Mouse (Mus musculus): ENCODE results near the gene Adam19. TPM values are rescaled to one million over a fixed set of nuclear protein-coding genes. Genes with fewer than 3 reads are reported as not detected.

Adam19 gene
- total and polyA plus RNA-seq, 3 experiments = 3.0 to 9.0 (median 4.5) TPM

DNA sequence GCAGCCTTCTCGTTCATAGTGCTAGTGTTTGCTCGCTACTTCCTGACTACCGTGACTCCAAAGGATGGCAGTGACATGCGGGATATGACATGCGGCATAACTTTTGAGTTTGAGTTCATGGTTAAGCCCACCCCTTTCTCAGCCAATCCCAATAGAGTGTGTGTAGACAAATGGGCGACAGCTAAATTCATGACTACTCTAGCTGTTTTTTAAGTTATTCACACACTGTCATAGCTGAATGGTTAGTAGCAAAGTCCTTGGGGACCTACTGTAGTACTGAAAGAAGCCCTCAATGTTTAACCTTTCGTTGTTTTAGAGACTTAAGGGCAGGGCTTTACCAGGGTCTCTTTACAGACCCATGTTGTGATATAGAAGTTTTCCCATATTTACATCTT, 70.0 kb downstream of the Adam19 start:
- in situ Hi-C loops (cut with MboI; ENCODE audit: low pct_ligation_motif_present, low pct_unique_long_range_greater_than_20kb, low sequenced_read_pairs) (loop anchor here (5.0 to 25.0 kb wide), 2 partner anchors 64 to 164 kb away; partner anchors contain the start of gene Thg1l), dilution Hi-C loops (cut with MboI; ENCODE audit: extremely low pct_ligation_motif_present, extremely low pct_unique_long_range_greater_than_20kb, low sequenced_read_pairs) (no loop called here)
- Histone ChIP-seq H3K9me3 (replicated peaks; ENCODE audit: low read length) (no peaks in the 10 kb centered on the region), H3K36me3 (replicated peaks in 1 of 2; ENCODE audit: control insufficient read depth in 1 of 2, insufficient read depth in 1 of 2, low read length in 1 of 2) (no peaks in the 10 kb centered on the region), H3K27me3 (replicated peaks) (no peaks in the 10 kb centered on the region), H3K27ac (ENCODE audit: insufficient read depth, low read depth) (no peak overlapping the region), H3K4me3 (replicated peaks in 1 of 3; ENCODE audit: low read depth in 2 of 3, low read length in 2 of 3, poor library complexity in 1 of 3) (no peak overlapping the region), H3K9ac (ENCODE audit: insufficient read depth, low read depth) (no peak overlapping the region; the same call in 1 of the 2 replicates), H3K4me2 (ENCODE audit: insufficient read depth, low read depth, poor library complexity, severe bottlenecking) (no peak overlapping the region), H3K79me2 (replicated peaks; ENCODE audit: control insufficient read depth, extremely low read depth, insufficient read depth, poor library complexity, severe bottlenecking) (no peaks in the 10 kb centered on the region), H3K4me1 (ENCODE audit: control insufficient read depth in 1 of 2, insufficient read depth in 2 of 2) (peaks cover 23 to 69% of the 10 kb centered on the region in 2 experiments)
- no peak for TF ChIP-seq E2F4 (IDR thresholded peaks at IDR 0.05; ENCODE audit: insufficient replicate concordance, low read depth, low read length)
- peak; percentile 26; the same call in 1 of the 2 replicates for TF ChIP-seq SIN3A (IDR thresholded peaks at IDR 0.05; ENCODE audit: low read length)
- TF ChIP-seq ZC3H11A (IDR thresholded peaks at IDR 0.05; ENCODE audit: low read depth, low read length) = no peak
- TF ChIP-seq NRF1 (IDR thresholded peaks at IDR 0.05; ENCODE audit: low read depth, low read length) = no peak
- TF ChIP-seq POLR2AphosphoS2 (IDR thresholded peaks at IDR 0.05; ENCODE audit: low read depth, low read length) = no peak
- peak; percentile 73 for DNase-seq (ENCODE audit: extremely low read depth)

DNA sequence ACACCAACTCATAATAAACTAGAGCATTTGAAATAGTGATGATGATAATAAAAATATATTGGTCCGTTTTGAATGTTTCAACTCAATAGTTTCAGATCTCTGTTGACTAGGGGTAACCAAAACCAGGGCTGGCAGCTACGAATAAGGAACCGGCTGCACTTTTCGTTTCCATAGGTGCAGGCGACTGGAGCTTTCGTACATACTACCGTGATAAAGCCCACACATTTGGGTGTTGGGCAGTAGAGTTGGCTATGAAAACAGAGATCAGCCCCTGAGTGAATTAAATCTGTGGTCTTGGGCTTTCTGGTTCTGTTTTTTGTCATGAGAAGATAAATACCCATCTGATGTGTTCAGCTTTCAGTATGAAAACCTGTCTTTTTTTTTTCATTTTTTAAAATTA, 70.5 kb downstream of the Adam19 start:
- dilution Hi-C loops (cut with MboI; ENCODE audit: extremely low pct_ligation_motif_present, extremely low pct_unique_long_range_greater_than_20kb, low sequenced_read_pairs) (no loop called here), in situ Hi-C loops (cut with MboI; ENCODE audit: low pct_ligation_motif_present, low pct_unique_long_range_greater_than_20kb, low sequenced_read_pairs) (loop anchor here (5.0 to 25.0 kb wide), 2 partner anchors 64 to 164 kb away; partner anchors contain the start of gene Thg1l)
- H3K4me2 ChIP-seq (ENCODE audit: insufficient read depth, low read depth, poor library complexity, severe bottlenecking) = peak overlapping the region; percentile 92
- H3K9me3 ChIP-seq (replicated peaks; ENCODE audit: low read length) = no peaks in the 10 kb centered on the region
- TF ChIP-seq KAT2A (IDR thresholded peaks at IDR 0.05; ENCODE audit: insufficient replicate concordance, low read length) (no peak), UBTF (IDR thresholded peaks at IDR 0.05; ENCODE audit: low read depth, low read length) (no peak), JUN (IDR thresholded peaks at IDR 0.05; ENCODE audit: insufficient read depth, low read depth, low read length) (no peak), USF2 (conservative IDR thresholded peaks at IDR 0.05; ENCODE audit: low read depth, low read length) (no peak), CHD1 (IDR thresholded peaks at IDR 0.05; ENCODE audit: low read depth, low read length) (peak; percentile 51; the same call in 1 of the 2 replicates), E2F4 (IDR thresholded peaks at IDR 0.05; ENCODE audit: insufficient replicate concordance, low read depth, low read length) (no peak), MEF2A (IDR thresholded peaks at IDR 0.05; ENCODE audit: borderline replicate concordance, low read depth, low read length) (peak; percentile 33; the same call in 1 of the 2 replicates), SIN3A (IDR thresholded peaks at IDR 0.05; ENCODE audit: low read length) (no peak), PAX5 (IDR thresholded peaks at IDR 0.05; ENCODE audit: low read length) (no peak), ELF1 (IDR thresholded peaks at IDR 0.05; ENCODE audit: low read depth, low read length) (0 out of 2 replicates have a peak, but pooled peaks have one; percentile 26), MAX (IDR thresholded peaks at IDR 0.05; ENCODE audit: low read length) (no peak), BHLHE40 (IDR thresholded peaks at IDR 0.05; ENCODE audit: low read depth, low read length) (peak; percentile 41), IRF4 (IDR thresholded peaks at IDR 0.05; ENCODE audit: low read depth, low read length) (no peak; the same call in 1 of the 2 replicates), EP300 (IDR thresholded peaks at IDR 0.05; ENCODE audit: low read length) (peak; percentile 41; the same call in 1 of the 2 replicates), MAZ (IDR thresholded peaks at IDR 0.05; ENCODE audit: low read depth, low read length) (no peak), NRF1 (IDR thresholded peaks at IDR 0.05; ENCODE audit: low read depth, low read length) (no peak), ETS1 (conservative IDR thresholded peaks at IDR 0.05; ENCODE audit: low read depth, low read length) (no peak; the same call in 1 of the 2 replicates), TCF12 (IDR thresholded peaks at IDR 0.05; ENCODE audit: low read depth, low read length) (no peak; the same call in 1 of the 2 replicates), CHD2 (IDR thresholded peaks at IDR 0.05; ENCODE audit: low read length) (peak; percentile 23; the same call in 1 of the 2 replicates), POLR2A (IDR thresholded peaks at IDR 0.05; ENCODE audit: low read depth, low read length) (no peak), POLR2AphosphoS2 (IDR thresholded peaks at IDR 0.05; ENCODE audit: low read depth, low read length) (no peak), ZC3H11A (IDR thresholded peaks at IDR 0.05; ENCODE audit: low read depth, low read length) (no peak), SMC3 (IDR thresholded peaks at IDR 0.05; ENCODE audit: low read depth, low read length) (no peak), JUND (conservative IDR thresholded peaks at IDR 0.05; ENCODE audit: low read depth, low read length) (no peak; the same call in 1 of the 2 replicates), ZKSCAN1 (IDR thresholded peaks at IDR 0.05; ENCODE audit: borderline replicate concordance, low read depth, low read length) (no peak), USF1 (IDR thresholded peaks at IDR 0.05; ENCODE audit: low read depth, low read length) (no peak), CTCF (conservative IDR thresholded peaks at IDR 0.05 in 1 of 2, IDR thresholded peaks at IDR 0.05 in 1 of 2; ENCODE audit: low read depth in 2 of 2, low read length in 2 of 2) (no peak), ZMIZ1 (IDR thresholded peaks at IDR 0.05; ENCODE audit: low read depth, low read length) (no peak), RAD21 (IDR thresholded peaks at IDR 0.05; ENCODE audit: low read depth, low read length) (no peak; the same call in 1 of the 2 replicates), RCOR1 (conservative IDR thresholded peaks at IDR 0.05; ENCODE audit: low read depth, low read length) (no peak)
- peaks cover 23 to 67% of the 10 kb centered on the region in 2 experiments for H3K4me1 ChIP-seq (ENCODE audit: control insufficient read depth in 1 of 2, insufficient read depth in 2 of 2)
- no peak overlapping the region for H3K4me3 ChIP-seq (replicated peaks in 1 of 3; ENCODE audit: low read depth in 2 of 3, low read length in 2 of 3, poor library complexity in 1 of 3)
- H3K79me2 ChIP-seq (replicated peaks; ENCODE audit: control insufficient read depth, extremely low read depth, insufficient read depth, poor library complexity, severe bottlenecking) = no peaks in the 10 kb centered on the region
- H3K27ac ChIP-seq (ENCODE audit: insufficient read depth, low read depth) = no peak overlapping the region
- DNase-seq (ENCODE audit: extremely low read depth) = peak; percentile 73
- H3K27me3 ChIP-seq (replicated peaks) = no peaks in the 10 kb centered on the region
- peaks cover 0 to under 1% of the 10 kb centered on the region in 2 experiments for H3K36me3 ChIP-seq (replicated peaks in 1 of 2; ENCODE audit: control insufficient read depth in 1 of 2, insufficient read depth in 1 of 2, low read length in 1 of 2)
- no peak overlapping the region; the same call in 1 of the 2 replicates for H3K9ac ChIP-seq (ENCODE audit: insufficient read depth, low read depth)
